Mouse (Mus musculus) right cerebral cortex, postnatal 14 days (tissue): ENCODE data around the gene A930017K11Rik.

Source experiments
- DNase-seq: peaks from one replicate; pipeline ENCODE4 v3.0.0; 2022

A930017K11Rik gene

GRCm38 (mm10) chr17:25951803-25952623 lies at the start of gene A930017K11Rik:
A930017K11Rik (minus strand) TSS chr17:25952565.
- no peak for DNase-seq

- DNase-seq, result no peak
Observed at GRCm38 (mm10) chr17:25998425-25998824, 46.1 kb upstream of the A930017K11Rik start.

- no peak for DNase-seq
Observed at GRCm38 (mm10) chr17:25993489-25993888, 41.1 kb upstream of the A930017K11Rik start.

GRCm38 (mm10) chr17:25992274-25992673 lies 39.9 kb upstream of the A930017K11Rik start:
- DNase-seq, result no peak

- no peak for DNase-seq
Observed at GRCm38 (mm10) chr17:25990331-25990730, 38.0 kb upstream of the A930017K11Rik start.

- DNase-seq, result peak; percentile 95
Observed at GRCm38 (mm10) chr17:25985306-25986294, 33.2 kb upstream of the A930017K11Rik start, which contains the start of gene Capn15. Capn15 (minus strand) TSS chr17:25985796.

- DNase-seq, result no peak
Observed at GRCm38 (mm10) chr17:25984556-25985305, 32.4 kb upstream of the A930017K11Rik start.

- DNase-seq, result no peak
Observed at GRCm38 (mm10) chr17:25984066-25984465, 31.7 kb upstream of the A930017K11Rik start.

GRCm38 (mm10) chr17:25982913-25983312 lies 30.5 kb upstream of the A930017K11Rik start:
- DNase-seq, result no peak

GRCm38 (mm10) chr17:25980854-25981253 lies 28.5 kb upstream of the A930017K11Rik start:
- DNase-seq, result no peak

- DNase-seq, result no peak
Observed at GRCm38 (mm10) chr17:25979829-25980738, 27.7 kb upstream of the A930017K11Rik start.

- DNase-seq, result no peak
Observed at GRCm38 (mm10) chr17:25970954-25971707, 18.8 kb upstream of the A930017K11Rik start.

- DNase-seq, result no peak
Observed at GRCm38 (mm10) chr17:25970448-25970847, 18.1 kb upstream of the A930017K11Rik start.

- no peak for DNase-seq
Observed at GRCm38 (mm10) chr17:25968176-25968575, 15.8 kb upstream of the A930017K11Rik start.

GRCm38 (mm10) chr17:25967652-25968051 lies 15.3 kb upstream of the A930017K11Rik start:
- no peak for DNase-seq

- no peak for DNase-seq
Observed at GRCm38 (mm10) chr17:25964271-25964670, 11.9 kb upstream of the A930017K11Rik start.

- DNase-seq, result no peak
Observed at GRCm38 (mm10) chr17:25962413-25962905, 10.1 kb upstream of the A930017K11Rik start.

GRCm38 (mm10) chr17:25961566-25961965 lies 9.2 kb upstream of the A930017K11Rik start:
- no peak for DNase-seq

GRCm38 (mm10) chr17:25959630-25960467 lies 7.5 kb upstream of the A930017K11Rik start:
- no peak for DNase-seq
